Mouse (Mus musculus): ENCODE data around the gene Olfr979.
"Not testable (repeated sequence)": the region's sequence is repeated elsewhere in the genome, so short reads cannot be mapped to it uniquely, and the experiment has no call there.

Olfr979 gene

GRCm38 (mm10) chr9:40003365-40003764 is at the start of gene Olfr979:
Gene Olfr979, minus strand, starts transcription at chr9:40003465.
- in situ Hi-C loops (cut with MboI, MseI): no loop called here

- in situ Hi-C loops (cut with MboI, MseI): no loop called here
These were observed 46.9 kb upstream of the Olfr979 start for GRCm38 (mm10) chr9:40050138-40050537.

- in situ Hi-C loops (cut with MboI, MseI): no loop called here
These were observed 17.9 kb upstream of the Olfr979 start, which contains the start of gene Olfr981 for GRCm38 (mm10) chr9:40021164-40021563. Gene Olfr981, plus strand, starts transcription at chr9:40021464.

- in situ Hi-C loops (cut with MboI, MseI): no loop called here
These were observed 6.2 kb upstream of the Olfr979 start, which contains the start of gene Olfr980 for GRCm38 (mm10) chr9:40009482-40009881. Gene Olfr980, minus strand, starts transcription at chr9:40009582.

GRCm38 (mm10) chr9:39991813-39992212 is 11.5 kb downstream of the Olfr979 start, which contains the start of gene Olfr978:
Gene Olfr978, plus strand, starts transcription at chr9:39992113.
- in situ Hi-C loops (cut with MboI, MseI): no loop called here

GRCm38 (mm10) chr9:39976581-39977145 is 26.6 kb downstream of the Olfr979 start:
- in situ Hi-C loops (cut with MboI, MseI): not testable (repeated sequence)

GRCm38 (mm10) chr9:39961033-39961432 is 42.2 kb downstream of the Olfr979 start, which contains the start of gene Olfr976:
Gene Olfr976, minus strand, starts transcription at chr9:39961133.
- in situ Hi-C loops (cut with MboI, MseI): not testable (repeated sequence)

GRCm38 (mm10) chr9:39951946-39952345 is 51.3 kb downstream of the Olfr979 start, which contains the start of gene Olfr975:
Gene Olfr975, minus strand, starts transcription at chr9:39952046.
- in situ Hi-C loops (cut with MboI, MseI): no loop called here

Data from T-helper 17 cell (primary cell).